Mouse (Mus musculus) gastrocnemius, adult 2 months (tissue): Measurements from ENCODE around the gene Hlcs. TPM values are rescaled to one million over a fixed set of nuclear protein-coding genes. Genes with fewer than 3 reads are reported as not detected.

Experiments
- DNase-seq: peaks from one replicate; pipeline ENCODE4 v3.0.0; 2022
- H3K27ac ChIP-seq: fragments of 200-600 bp; 2 replicates; pipeline ENCODE4 v1.8.1; 2022; ENCODE audit warnings: mild to moderate bottlenecking
- H3K4me3 ChIP-seq: fragments of 200-600 bp; 2 replicates; pipeline ENCODE4 v1.8.1; 2022; ENCODE audit warnings: mild to moderate bottlenecking, moderate library complexity
- CTCF ChIP-seq: fragments of 200-600 bp; IDR thresholded peaks from 2 replicates; pipeline ENCODE4 v1.8.1; 2022; ENCODE audit warnings: antibody characterized with exemption, mild to moderate bottlenecking, moderate library complexity
- intact Hi-C: fragments of 180-260 bp; cut with DNase I; formaldehyde crosslinking; loops from one replicate; pipeline ENCODE4 v1.15.1; 2025
- total RNA-seq, 2 experiments: library from RNA; stranded (reverse); gene quantifications; 2 replicates each; pipeline ENCODE4 v1.2.3; 2021

Gene Hlcs
- total RNA-seq, 2 experiments from 2014 or later, result 7.5 to 10.3 TPM

DNA sequence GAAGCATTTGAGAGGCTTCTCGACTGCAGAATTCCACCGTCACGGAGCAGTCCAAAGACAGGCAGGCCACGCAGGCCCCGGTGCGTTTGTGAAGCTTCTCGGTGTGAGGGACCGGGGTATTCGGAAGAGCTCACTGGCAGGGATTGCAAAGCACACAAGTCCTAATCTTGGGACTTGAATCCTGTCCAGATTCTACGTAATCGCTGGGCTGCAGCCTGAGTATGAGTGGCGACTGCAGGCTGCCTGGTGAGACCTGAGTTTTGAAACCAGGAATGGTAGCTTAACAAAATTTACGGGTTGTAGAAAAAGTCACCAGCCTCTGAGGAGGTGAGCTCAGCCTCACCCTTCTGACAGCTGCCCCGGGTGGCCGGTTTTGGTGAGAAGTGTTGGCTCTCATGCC, 64.7 kb downstream of the Hlcs start:
- TF ChIP-seq CTCF, result no peak
- peak; percentile 39 for DNase-seq
- Histone ChIP-seq H3K27ac (no peak overlapping the region), H3K4me3 (no peak overlapping the region)
- intact Hi-C loops, result loop anchor here (5.0 kb wide), 1 partner anchor 51 kb away; no protein-coding TSS in a partner anchor

DNA sequence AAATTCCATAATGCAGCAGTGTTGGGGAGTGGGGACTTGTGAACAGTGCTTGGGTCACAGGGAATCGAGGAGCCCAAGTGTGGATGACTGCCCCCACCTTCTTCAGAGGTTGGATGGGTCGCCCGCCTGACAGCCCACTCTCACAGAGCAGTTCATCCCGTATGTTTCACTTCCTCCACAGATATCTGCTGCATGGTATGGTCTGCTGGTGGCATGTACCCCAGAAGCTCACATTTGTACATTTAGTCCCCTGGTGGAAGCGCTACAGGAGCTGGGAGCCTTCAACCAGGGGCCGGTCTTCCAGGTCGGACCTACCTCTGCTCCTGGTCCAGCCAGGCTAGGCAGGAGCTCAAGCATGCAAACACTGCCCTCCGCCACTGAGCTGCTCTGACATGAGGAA, 66.4 kb downstream of the Hlcs start:
- no peak for TF ChIP-seq CTCF
- Histone ChIP-seq H3K4me3 (no peak overlapping the region), H3K27ac (no peak overlapping the region)
- DNase-seq, result peak; percentile 14
- intact Hi-C loops, result loop anchor here (5.0 kb wide), 1 partner anchor 50 kb away; no protein-coding TSS in a partner anchor

DNA sequence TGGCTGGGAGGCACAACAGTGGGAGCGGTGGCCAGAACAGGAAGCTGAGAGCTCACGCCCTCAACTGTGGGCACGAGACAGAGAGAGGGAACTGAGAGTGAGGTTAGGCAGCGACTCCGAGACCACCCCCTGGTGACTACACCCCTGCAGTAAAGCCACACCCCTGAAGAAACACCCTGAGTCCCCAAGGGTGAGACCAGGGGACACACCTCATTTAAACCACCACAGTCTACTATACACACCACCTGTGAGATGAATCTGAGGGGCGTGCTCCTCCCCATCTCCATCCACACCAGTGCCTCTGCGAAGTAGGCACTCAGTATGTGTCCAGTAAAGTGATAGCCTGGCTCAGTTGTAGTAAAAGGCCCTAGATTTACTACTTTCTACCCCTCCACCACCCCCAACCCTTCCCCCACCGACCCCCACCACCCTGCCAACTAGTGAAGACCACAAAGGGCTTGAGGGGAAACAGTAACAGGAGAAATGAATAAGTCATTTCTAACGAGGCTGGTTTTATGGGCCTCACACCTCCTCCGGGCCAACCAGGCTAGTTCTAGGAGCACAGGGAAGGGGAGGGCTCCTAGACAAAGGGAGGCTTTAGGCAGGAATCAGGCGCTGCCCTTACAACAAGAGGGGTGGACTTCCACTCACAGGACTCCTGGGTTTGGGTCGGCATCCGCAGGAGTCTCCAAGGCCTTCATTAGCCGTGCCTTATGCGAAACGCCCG, 67.2 kb downstream of the Hlcs start:
- Histone ChIP-seq H3K27ac (no peak overlapping the region), H3K4me3 (no peak overlapping the region; the same call in 1 of the 2 replicates)
- DNase-seq, result peak; percentile 1
- intact Hi-C loops, result loop anchor here (5.0 kb wide), 1 partner anchor 49 kb away; no protein-coding TSS in a partner anchor
- TF ChIP-seq CTCF, result no peak

GRCm38 (mm10) chr16:94241126-94241525, 72.2 kb downstream of the Hlcs start:
- no peak overlapping the region for H3K27ac ChIP-seq
- no peak overlapping the region for H3K4me3 ChIP-seq
- DNase-seq, result no peak
- intact Hi-C loops, result no loop called here
- no peak for TF ChIP-seq CTCF

DNA sequence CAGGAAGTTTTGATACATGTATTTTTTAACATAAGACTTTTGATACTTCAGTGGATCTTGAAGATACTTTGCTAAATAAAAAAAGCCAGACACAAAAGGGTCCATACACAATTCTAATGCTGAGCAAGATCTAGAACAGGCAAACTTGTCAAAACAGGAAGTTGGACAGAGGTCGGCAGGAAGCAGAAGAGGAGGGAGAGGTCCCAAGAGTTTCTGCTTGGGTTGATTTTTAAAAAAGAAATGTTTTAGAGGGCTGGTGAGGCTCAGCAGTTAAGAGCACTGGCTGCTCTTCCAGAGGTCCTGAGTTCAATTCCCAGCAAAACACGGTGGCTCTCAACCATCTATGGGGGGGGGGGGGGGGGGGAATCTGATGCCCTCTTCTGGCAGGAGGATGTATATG, 73.2 kb downstream of the Hlcs start:
- intact Hi-C loops, result no loop called here
- Histone ChIP-seq H3K27ac (no peak overlapping the region), H3K4me3 (no peak overlapping the region)
- DNase-seq, result no peak
- TF ChIP-seq CTCF, result no peak

DNA sequence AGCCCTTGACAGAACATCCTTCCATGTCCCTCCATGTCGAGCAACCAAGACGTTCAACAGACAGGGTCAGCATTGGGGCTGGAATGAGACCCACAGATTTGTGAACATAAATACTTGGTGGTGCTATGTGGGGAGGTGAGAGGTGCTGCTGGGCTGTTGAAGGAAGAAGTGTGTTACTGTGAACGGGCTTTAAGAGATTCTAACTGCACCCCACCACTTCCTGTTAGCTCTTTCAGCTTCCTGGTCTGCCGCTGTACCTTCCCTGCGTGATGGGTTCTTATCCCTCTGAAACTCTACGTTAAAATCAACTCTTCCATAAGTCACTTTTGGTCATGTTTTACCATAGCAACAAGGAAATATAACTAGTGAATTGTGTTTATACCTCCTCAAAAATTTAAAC, 73.8 kb downstream of the Hlcs start:
- Histone ChIP-seq H3K27ac (no peak overlapping the region), H3K4me3 (no peak overlapping the region)
- intact Hi-C loops, result no loop called here
- TF ChIP-seq CTCF, result no peak
- DNase-seq, result no peak

- intact Hi-C loops, result no loop called here
- no peak for DNase-seq
- no peak for TF ChIP-seq CTCF
- no peak overlapping the region for H3K27ac ChIP-seq
- H3K4me3 ChIP-seq, result no peak overlapping the region
Observed at GRCm38 (mm10) chr16:94239146-94239545, 74.2 kb downstream of the Hlcs start.

- DNase-seq, result no peak
- TF ChIP-seq CTCF, result no peak
- intact Hi-C loops, result no loop called here
Observed at GRCm38 (mm10) chr16:94237130-94237484, 76.3 kb downstream of the Hlcs start.

GRCm38 (mm10) chr16:94236226-94237129, 76.9 kb downstream of the Hlcs start:
- intact Hi-C loops, result no loop called here
- no peak for TF ChIP-seq CTCF
- no peak for DNase-seq
- H3K27ac ChIP-seq, result no peak overlapping the region
- H3K4me3 ChIP-seq, result no peak overlapping the region

More at GRCm38 (mm10) chr16:94237130-94237484, 76.3 kb downstream of the Hlcs start:
- Histone ChIP-seq H3K27ac (no peak overlapping the region), H3K4me3 (no peak overlapping the region)

DNA sequence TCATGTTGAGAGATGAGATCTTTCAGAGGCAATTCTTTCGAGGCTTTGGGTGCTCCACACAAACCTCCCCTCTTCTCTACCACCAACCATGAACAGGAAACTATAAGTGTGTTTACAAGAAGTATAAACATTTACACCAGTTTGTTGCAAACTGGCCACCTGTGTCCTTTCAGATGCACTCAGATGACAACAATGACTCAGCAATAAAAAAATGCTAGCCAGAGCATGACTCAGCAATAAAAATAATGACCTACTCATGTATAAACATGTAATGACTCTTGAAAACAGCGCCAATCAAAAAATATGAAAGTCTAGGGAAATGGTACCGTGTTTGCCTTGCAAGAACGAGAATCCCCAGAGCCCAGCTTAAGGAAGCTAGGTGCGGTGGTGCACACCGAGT, 77.7 kb downstream of the Hlcs start:
- intact Hi-C loops, result no loop called here
- DNase-seq, result no peak
- Histone ChIP-seq H3K4me3 (no peak overlapping the region), H3K27ac (no peak overlapping the region)
- no peak for TF ChIP-seq CTCF

DNA sequence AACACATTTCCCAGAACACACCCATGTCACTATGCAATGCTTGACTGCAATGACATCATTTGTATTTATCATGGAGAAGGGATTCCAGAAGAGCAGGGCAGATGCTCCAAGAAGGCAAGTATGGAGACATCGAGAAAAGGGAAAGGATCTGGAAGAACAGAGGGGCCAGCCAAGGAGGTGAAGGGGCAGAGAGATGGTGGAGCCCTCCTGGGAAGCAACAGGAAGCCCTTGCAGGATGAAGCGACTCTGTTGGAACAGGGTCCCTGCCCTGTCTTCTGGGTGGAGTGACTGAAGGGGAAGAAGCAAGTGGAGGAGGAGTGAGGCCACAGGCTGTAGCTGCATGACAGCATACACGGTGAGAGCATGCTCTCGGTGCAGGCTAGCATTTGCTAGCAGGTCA, 79.2 kb downstream of the Hlcs start:
- intact Hi-C loops, result no loop called here
- H3K4me3 ChIP-seq, result no peak overlapping the region
- H3K27ac ChIP-seq, result no peak overlapping the region
- DNase-seq, result no peak
- TF ChIP-seq CTCF, result no peak

DNA sequence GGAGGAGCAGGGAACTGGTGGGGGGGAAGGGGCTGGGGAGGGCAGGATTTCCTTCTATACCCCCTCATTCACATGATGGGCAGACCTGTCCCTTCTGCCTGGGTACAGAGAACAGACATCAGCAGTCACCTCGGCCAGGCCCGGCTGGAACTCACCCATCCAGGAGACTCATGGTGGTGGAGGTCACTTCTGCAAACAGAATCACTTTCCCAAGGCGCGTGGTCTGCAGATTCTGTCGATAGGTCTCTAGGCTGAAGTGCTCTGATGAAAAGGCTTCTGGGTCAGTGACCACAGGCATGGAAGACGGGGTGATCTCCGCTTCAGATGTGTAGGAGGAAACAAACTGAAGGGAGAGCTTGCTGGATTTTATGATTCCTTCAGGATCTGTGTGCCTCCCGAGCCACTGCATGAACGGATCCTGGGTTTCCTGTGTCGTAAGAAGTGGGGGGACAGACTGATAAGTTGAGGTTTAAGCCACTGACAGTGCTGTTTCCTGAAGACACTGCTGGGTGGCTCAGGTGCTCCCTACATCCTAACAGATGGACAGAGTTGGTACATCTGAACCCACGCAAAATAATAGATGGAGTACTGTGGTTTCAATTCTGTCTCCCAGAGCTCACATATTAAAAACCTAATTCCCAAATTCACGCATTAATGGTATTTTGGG, 82.3 kb downstream of the Hlcs start:
- Histone ChIP-seq H3K27ac (no peak overlapping the region), H3K4me3 (no peak overlapping the region)
- intact Hi-C loops, result no loop called here
- TF ChIP-seq CTCF, result no peak
- no peak for DNase-seq

GRCm38 (mm10) chr16:94230499-94230898, 82.9 kb downstream of the Hlcs start:
- H3K27ac ChIP-seq, result no peak overlapping the region
- TF ChIP-seq CTCF, result no peak
- intact Hi-C loops, result no loop called here
- no peak for DNase-seq
- no peak overlapping the region for H3K4me3 ChIP-seq
